Mouse (Mus musculus): ENCODE data around the gene Rnf227.

- TF ChIP-seq POLR2A (IDR thresholded peaks at IDR 0.05; ENCODE audit: low read depth, low read length) (no peak), CTCF (IDR thresholded peaks at IDR 0.05; ENCODE audit: extremely low read depth, insufficient read length, insufficient replicate concordance, low read depth, low read length) (no peak)
These were observed 6.2 kb downstream of the Rnf227 start for GRCm38 (mm10) chr11:69346441-69346840.

Measured in small intestine, adult 2 months (tissue).